Mouse (Mus musculus): Measurements from ENCODE around the gene Hpd. TPM values are rescaled to one million over a fixed set of nuclear protein-coding genes. Genes with fewer than 3 reads are reported as not detected.

The Hpd gene
- polyA plus RNA-seq, 1 experiment from 2014 or later = 61.7 TPM

- Histone ChIP-seq H3K9ac (no peak overlapping the region), H3K4me3 (replicated peaks) (no peak overlapping the region), H3K36me3 (replicated peaks) (0 out of 2 replicates have a peak, but pooled peaks cover 4% of the 10 kb centered on the region), H3K27ac (replicated peaks) (no peak overlapping the region), H3K4me1 (replicated peaks) (peaks cover 62% of the 10 kb centered on the region), H3K9me3 (replicated peaks) (no peaks in the 10 kb centered on the region), H3K4me2 (no peak overlapping the region), H3K27me3 (peaks cover 18% of the 10 kb centered on the region)
- 47% methylated on average over 6 of the region's 6 CpGs for WGBS (ENCODE audit: insufficient replicate concordance)
- ATAC-seq (ENCODE audit: insufficient read depth) = no peak
Observed at GRCm38 (mm10) chr5:123127031-123127430, 55.5 kb downstream of the Hpd start.

- 23% methylated on average over 18 of the region's 18 CpGs for WGBS (ENCODE audit: insufficient replicate concordance)
- no peak for ATAC-seq (ENCODE audit: insufficient read depth)
- H3K4me2 ChIP-seq = peak overlapping the region; percentile 44
- peaks cover 11% of the 10 kb centered on the region; the same call in 1 of the 2 replicates for H3K27me3 ChIP-seq
- H3K27ac ChIP-seq (replicated peaks) = peak overlapping the region; percentile 39; the same call in 1 of the 2 replicates
- H3K4me1 ChIP-seq (replicated peaks) = peaks cover 52% of the 10 kb centered on the region
- H3K36me3 ChIP-seq (replicated peaks) = 0 out of 2 replicates have a peak, but pooled peaks cover 4% of the 10 kb centered on the region
- no peak overlapping the region for H3K4me3 ChIP-seq (replicated peaks)
- H3K9me3 ChIP-seq (replicated peaks) = no peaks in the 10 kb centered on the region
- H3K9ac ChIP-seq = no peak overlapping the region
Observed at GRCm38 (mm10) chr5:123125638-123126406, 56.7 kb downstream of the Hpd start.

- no peak overlapping the region for H3K27ac ChIP-seq (replicated peaks)
- no peak for ATAC-seq (ENCODE audit: insufficient read depth)
- H3K27me3 ChIP-seq = peaks cover 5% of the 10 kb centered on the region; the same call in 1 of the 2 replicates
- no peak overlapping the region for H3K4me3 ChIP-seq (replicated peaks)
- H3K4me2 ChIP-seq = peak overlapping the region; percentile 44; the same call in 1 of the 2 replicates
- H3K36me3 ChIP-seq (replicated peaks) = 0 out of 2 replicates have a peak, but pooled peaks cover 4% of the 10 kb centered on the region
- no peak overlapping the region for H3K9ac ChIP-seq
- WGBS (ENCODE audit: insufficient replicate concordance) = 62% methylated on average over 6 of the region's 6 CpGs
- peaks cover 52% of the 10 kb centered on the region for H3K4me1 ChIP-seq (replicated peaks)
- no peaks in the 10 kb centered on the region for H3K9me3 ChIP-seq (replicated peaks)
Observed at GRCm38 (mm10) chr5:123125105-123125504, 57.4 kb downstream of the Hpd start.

- Histone ChIP-seq H3K4me1 (replicated peaks) (peaks cover 37% of the 10 kb centered on the region), H3K27me3 (no peaks in the 10 kb centered on the region), H3K27ac (replicated peaks) (no peak overlapping the region), H3K4me2 (no peak overlapping the region), H3K4me3 (replicated peaks) (no peak overlapping the region), H3K9me3 (replicated peaks) (no peaks in the 10 kb centered on the region), H3K36me3 (replicated peaks) (peaks cover 16% of the 10 kb centered on the region), H3K9ac (no peak overlapping the region)
- WGBS (ENCODE audit: insufficient replicate concordance) = 88% methylated on average over 4 of the region's 4 CpGs
- no peak for ATAC-seq (ENCODE audit: insufficient read depth)
Observed at GRCm38 (mm10) chr5:123122181-123122580, 60.3 kb downstream of the Hpd start.

Other genes with a start within 250 kb of the Hpd start
- 15.0 and 15.6 TPM in 2 replicates for gene Kdm2b, start 192.9 kb downstream of the Hpd start, polyA plus RNA-seq (2015; fragmentation: Nextera tagmentation; extraction: Ambion mirVana)
- gene Orai1, start 167.7 kb downstream of the Hpd start, polyA plus RNA-seq (2015; fragmentation: Nextera tagmentation; extraction: Ambion mirVana) = 7.8 and 8.3 TPM in 2 replicates
- not detected in 2 replicates for gene Morn3, start 135.7 kb downstream of the Hpd start, polyA plus RNA-seq (2015; fragmentation: Nextera tagmentation; extraction: Ambion mirVana)
- gene Tmem120b, start 114.3 kb downstream of the Hpd start, polyA plus RNA-seq (2015; fragmentation: Nextera tagmentation; extraction: Ambion mirVana) = 25.8 and 27.0 TPM in 2 replicates
- 1.7 and 2.1 TPM in 2 replicates for gene Rhof, start 50.0 kb downstream of the Hpd start, polyA plus RNA-seq (2015; fragmentation: Nextera tagmentation; extraction: Ambion mirVana)
- 3.9 and 4.2 TPM in 2 replicates for gene Setd1b, start 40.5 kb downstream of the Hpd start, polyA plus RNA-seq (2015; fragmentation: Nextera tagmentation; extraction: Ambion mirVana)
- 70.1 and 77.2 TPM in 2 replicates for gene Psmd9, start 13.3 kb downstream of the Hpd start, polyA plus RNA-seq (2015; fragmentation: Nextera tagmentation; extraction: Ambion mirVana)
- gene Wdr66, start 69.4 kb upstream of the Hpd start, polyA plus RNA-seq (2015; fragmentation: Nextera tagmentation; extraction: Ambion mirVana) = 0.14 TPM in 1 of 2 replicates, not detected in the other
- gene Bcl7a, start 161.1 kb upstream of the Hpd start, polyA plus RNA-seq (2015; fragmentation: Nextera tagmentation; extraction: Ambion mirVana) = 5.6 and 5.9 TPM in 2 replicates
- 3.5 and 3.7 TPM in 2 replicates for gene Mlxip, start 212.1 kb upstream of the Hpd start, polyA plus RNA-seq (2015; fragmentation: Nextera tagmentation; extraction: Ambion mirVana)

Data from liver, embryonic 15.5 days (tissue).